Mouse (Mus musculus): ENCODE measurements around the gene Eno1.

DNA sequence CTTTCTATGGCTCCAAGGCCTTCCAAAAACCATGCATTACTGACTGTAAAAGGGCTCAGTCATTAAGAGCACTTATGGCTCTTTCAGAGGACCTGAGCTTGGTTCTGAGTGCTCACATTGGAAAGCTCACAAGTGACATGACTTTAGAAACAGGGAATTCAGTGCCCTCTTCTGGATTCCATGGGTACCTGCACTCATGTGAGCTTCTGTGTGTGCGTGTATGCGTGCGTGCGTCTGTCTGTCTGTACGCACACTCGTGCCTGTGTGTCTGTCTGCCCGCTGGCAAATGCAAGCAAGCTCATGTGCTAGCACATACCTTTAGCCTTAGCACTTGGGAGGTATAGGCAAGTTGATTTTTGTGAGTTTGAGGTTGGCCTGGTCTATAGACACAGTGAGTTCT lies 59.4 kb downstream of the Eno1 start:
- TF ChIP-seq CTCF (IDR thresholded peaks at IDR 0.05 in 2 of 3, conservative IDR thresholded peaks at IDR 0.05 in 1 of 3; ENCODE audit: control insufficient read depth in 1 of 3, insufficient read depth in 1 of 3, low read depth in 2 of 3, low read length in 3 of 3, poor library complexity in 1 of 3, severe bottlenecking in 1 of 3) (peak; percentile 32 to 56 (median 33)), ZKSCAN1 (IDR thresholded peaks at IDR 0.05; ENCODE audit: low read depth, low read length) (no peak), RCOR1 (IDR thresholded peaks at IDR 0.05; ENCODE audit: low read depth, low read length) (no peak), E2F4 (IDR thresholded peaks at IDR 0.05; ENCODE audit: borderline replicate concordance, low read depth, low read length) (no peak), EP300 (IDR thresholded peaks at IDR 0.05; ENCODE audit: low read depth in 1 of 2, low read length in 2 of 2) (no peak), POLR2A (IDR thresholded peaks at IDR 0.05; ENCODE audit: control insufficient read depth in 1 of 2, insufficient read depth in 1 of 2, low read depth in 1 of 2, low read length in 2 of 2, poor library complexity in 1 of 2) (no peak), BHLHE40 (IDR thresholded peaks at IDR 0.05; ENCODE audit: borderline replicate concordance, low read depth, low read length) (no peak), SMC3 (IDR thresholded peaks at IDR 0.05; ENCODE audit: low read depth, low read length) (peak; percentile 51), USF1 (IDR thresholded peaks at IDR 0.05; ENCODE audit: low read depth, low read length) (no peak), USF2 (IDR thresholded peaks at IDR 0.05; ENCODE audit: borderline replicate concordance in 1 of 2, insufficient read depth in 1 of 2, low read depth in 1 of 2, low read length in 2 of 2) (no peak), NELFE (IDR thresholded peaks at IDR 0.05; ENCODE audit: low read depth, low read length) (no peak), CHD1 (IDR thresholded peaks at IDR 0.05; ENCODE audit: low read depth, low read length) (no peak)

All from MEL (cell line).